Mouse (Mus musculus): ENCODE results near the gene Adpgk. TPM values are rescaled to one million over a fixed set of nuclear protein-coding genes. Genes with fewer than 3 reads are reported as not detected.

Gene Adpgk
- polyA plus RNA-seq, 1 experiment: not detected

- TF ChIP-seq CTCF (IDR thresholded peaks at IDR 0.05; ENCODE audit: insufficient read depth, low read depth, low read length): peak; percentile 44; the same call in 1 of the 2 replicates
- no peak for TF ChIP-seq POLR2A (IDR thresholded peaks at IDR 0.05; ENCODE audit: insufficient read depth, low read depth, low read length)
- Histone ChIP-seq H3K4me1 (ENCODE audit: control insufficient read depth, insufficient read depth, low read length) (peaks cover 2% of the 10 kb centered on the region; the same call in 1 of the 2 replicates), H3K27ac (ENCODE audit: insufficient read depth, low read depth, low read length) (no peak overlapping the region), H3K4me3 (ENCODE audit: insufficient read depth, low read depth, low read length) (no peak overlapping the region)
- 33% methylated on average over 5 of the region's 5 CpGs for WGBS
Observed at GRCm38 (mm10) chr9:59269728-59270127, 21.6 kb upstream of the Adpgk start.

GRCm38 (mm10) chr9:59271081-59271480 lies 20.3 kb upstream of the Adpgk start:
- Histone ChIP-seq H3K27ac (ENCODE audit: insufficient read depth, low read depth, low read length) (no peak overlapping the region), H3K4me3 (ENCODE audit: insufficient read depth, low read depth, low read length) (no peak overlapping the region), H3K4me1 (ENCODE audit: control insufficient read depth, insufficient read depth, low read length) (peaks cover 2% of the 10 kb centered on the region; the same call in 1 of the 2 replicates)
- TF ChIP-seq POLR2A (IDR thresholded peaks at IDR 0.05; ENCODE audit: insufficient read depth, low read depth, low read length) (no peak), CTCF (IDR thresholded peaks at IDR 0.05; ENCODE audit: insufficient read depth, low read depth, low read length) (no peak)
- whole genome bisulfite sequencing: 70% methylated on average over 4 of the region's 4 CpGs

- WGBS: 79% methylated on average over 6 of the region's 6 CpGs
- H3K4me1 ChIP-seq (ENCODE audit: control insufficient read depth, insufficient read depth, low read length): peaks cover 2% of the 10 kb centered on the region; the same call in 1 of the 2 replicates
- no peak overlapping the region for H3K27ac ChIP-seq (ENCODE audit: insufficient read depth, low read depth, low read length)
- H3K4me3 ChIP-seq (ENCODE audit: insufficient read depth, low read depth, low read length): no peak overlapping the region
- no peak for TF ChIP-seq POLR2A (IDR thresholded peaks at IDR 0.05; ENCODE audit: insufficient read depth, low read depth, low read length)
- TF ChIP-seq CTCF (IDR thresholded peaks at IDR 0.05; ENCODE audit: insufficient read depth, low read depth, low read length): no peak
Observed at GRCm38 (mm10) chr9:59271711-59272110, 19.6 kb upstream of the Adpgk start.

- Histone ChIP-seq H3K4me3 (ENCODE audit: insufficient read depth, low read depth, low read length) (no peak overlapping the region), H3K4me1 (ENCODE audit: control insufficient read depth, insufficient read depth, low read length) (peaks cover 2% of the 10 kb centered on the region; the same call in 1 of the 2 replicates), H3K27ac (ENCODE audit: insufficient read depth, low read depth, low read length) (no peak overlapping the region)
- TF ChIP-seq CTCF (IDR thresholded peaks at IDR 0.05; ENCODE audit: insufficient read depth, low read depth, low read length) (no peak), POLR2A (IDR thresholded peaks at IDR 0.05; ENCODE audit: insufficient read depth, low read depth, low read length) (no peak)
Observed at GRCm38 (mm10) chr9:59273199-59273598, 18.2 kb upstream of the Adpgk start.

GRCm38 (mm10) chr9:59274846-59275455 lies 16.4 kb upstream of the Adpgk start:
- TF ChIP-seq CTCF (IDR thresholded peaks at IDR 0.05; ENCODE audit: insufficient read depth, low read depth, low read length): no peak
- no peak for TF ChIP-seq POLR2A (IDR thresholded peaks at IDR 0.05; ENCODE audit: insufficient read depth, low read depth, low read length)
- WGBS: 91% methylated on average over 19 of the region's 19 CpGs
- Histone ChIP-seq H3K4me3 (ENCODE audit: insufficient read depth, low read depth, low read length) (no peak overlapping the region), H3K4me1 (ENCODE audit: control insufficient read depth, insufficient read depth, low read length) (no peaks in the 10 kb centered on the region), H3K27ac (ENCODE audit: insufficient read depth, low read depth, low read length) (no peak overlapping the region)

- Histone ChIP-seq H3K4me3 (ENCODE audit: insufficient read depth, low read depth, low read length) (no peak overlapping the region), H3K4me1 (ENCODE audit: control insufficient read depth, insufficient read depth, low read length) (peaks cover 5% of the 10 kb centered on the region; the same call in 1 of the 2 replicates), H3K27ac (ENCODE audit: insufficient read depth, low read depth, low read length) (no peak overlapping the region)
- 95% methylated on average over 2 of the region's 2 CpGs for WGBS
- TF ChIP-seq POLR2A (IDR thresholded peaks at IDR 0.05; ENCODE audit: insufficient read depth, low read depth, low read length): no peak
- no peak for TF ChIP-seq CTCF (IDR thresholded peaks at IDR 0.05; ENCODE audit: insufficient read depth, low read depth, low read length)
Observed at GRCm38 (mm10) chr9:59278199-59278598, 13.2 kb upstream of the Adpgk start.

- Histone ChIP-seq H3K27ac (ENCODE audit: insufficient read depth, low read depth, low read length) (no peak overlapping the region), H3K4me3 (ENCODE audit: insufficient read depth, low read depth, low read length) (no peak overlapping the region), H3K4me1 (ENCODE audit: control insufficient read depth, insufficient read depth, low read length) (peaks cover 5% of the 10 kb centered on the region; the same call in 1 of the 2 replicates)
- WGBS: 88% methylated on average over 5 of the region's 5 CpGs
- TF ChIP-seq POLR2A (IDR thresholded peaks at IDR 0.05; ENCODE audit: insufficient read depth, low read depth, low read length): no peak
- no peak for TF ChIP-seq CTCF (IDR thresholded peaks at IDR 0.05; ENCODE audit: insufficient read depth, low read depth, low read length)
Observed at GRCm38 (mm10) chr9:59278694-59279093, 12.7 kb upstream of the Adpgk start.

- H3K4me3 ChIP-seq (ENCODE audit: insufficient read depth, low read depth, low read length): no peak overlapping the region
- WGBS: 95% methylated on average over 5 of the region's 5 CpGs
- H3K4me1 ChIP-seq (ENCODE audit: control insufficient read depth, insufficient read depth, low read length): peaks cover 5% of the 10 kb centered on the region; the same call in 1 of the 2 replicates
- H3K27ac ChIP-seq (ENCODE audit: insufficient read depth, low read depth, low read length): no peak overlapping the region
- TF ChIP-seq POLR2A (IDR thresholded peaks at IDR 0.05; ENCODE audit: insufficient read depth, low read depth, low read length) (no peak), CTCF (IDR thresholded peaks at IDR 0.05; ENCODE audit: insufficient read depth, low read depth, low read length) (no peak)
Observed at GRCm38 (mm10) chr9:59280888-59281287, 10.5 kb upstream of the Adpgk start.

GRCm38 (mm10) chr9:59281871-59282682 lies 9.3 kb upstream of the Adpgk start:
- Histone ChIP-seq H3K27ac (ENCODE audit: insufficient read depth, low read depth, low read length) (no peak overlapping the region), H3K4me3 (ENCODE audit: insufficient read depth, low read depth, low read length) (no peak overlapping the region), H3K4me1 (ENCODE audit: control insufficient read depth, insufficient read depth, low read length) (peaks cover 5% of the 10 kb centered on the region; the same call in 1 of the 2 replicates)
- TF ChIP-seq CTCF (IDR thresholded peaks at IDR 0.05; ENCODE audit: insufficient read depth, low read depth, low read length) (peak; percentile 89), POLR2A (IDR thresholded peaks at IDR 0.05; ENCODE audit: insufficient read depth, low read depth, low read length) (no peak)
- WGBS: 15% methylated on average over 24 of the region's 27 CpGs
